Mouse (Mus musculus) myocyte (in vitro differentiated cells): ENCODE data around the gene Spindoc. TPM values are rescaled to one million over a fixed set of nuclear protein-coding genes. Genes with fewer than 3 reads are reported as not detected.
A peak's percentile ranks its signal among the peaks of the same experiment; 100 is the strongest.

Experiments used
- H3K27me3 ChIP-seq: one replicate; pipeline ENCODE4 v1.6.1; 2011; ENCODE audit not compliant: control insufficient read depth, insufficient read depth, insufficient read length
- H3K36me3 ChIP-seq: one replicate; pipeline ENCODE4 v1.6.1; 2011; ENCODE audit not compliant: control insufficient read depth, insufficient read depth
- H3K4me2 ChIP-seq: one replicate; pipeline ENCODE4 v1.6.1; 2011; ENCODE audit warnings: low read depth, control low read depth
- H3K4me3 ChIP-seq: one replicate; pipeline ENCODE4 v1.5.1; 2011; ENCODE audit warnings: mild to moderate bottlenecking, control low read depth, moderate library complexity
- H3K79me2 ChIP-seq: one replicate; pipeline ENCODE4 v1.6.1; 2011; ENCODE audit not compliant: control insufficient read depth, insufficient read depth
- H3ac ChIP-seq: one replicate; pipeline ENCODE4 v1.6.1; 2011; ENCODE audit not compliant: control insufficient read depth, insufficient read length
- CEBPB ChIP-seq: IDR thresholded peaks from 2 replicates; pipeline ENCODE4 v1.6.1; 2011; ENCODE audit warnings: mild to moderate bottlenecking, moderate library complexity; ENCODE audit not compliant: poor library complexity, insufficient read depth, severe bottlenecking
- E2F4 ChIP-seq: IDR thresholded peaks from one replicate; pipeline ENCODE4 v1.6.1; 2011; ENCODE audit warnings: mild to moderate bottlenecking, control low read depth, moderate library complexity; ENCODE audit not compliant: insufficient read depth
- MAX ChIP-seq: IDR thresholded peaks from one replicate; pipeline ENCODE4 v1.6.1; 2011; ENCODE audit warnings: low read depth, mild to moderate bottlenecking, control low read depth
- MYOD1 ChIP-seq, 3 experiments: IDR thresholded peaks; one replicate each; pipeline ENCODE4 v1.6.1; 2011; ENCODE audit warnings: control low read depth in 2 of 3, low read depth in 2 of 3, mild to moderate bottlenecking in 2 of 3, moderate library complexity in 1 of 3; ENCODE audit not compliant: insufficient read length in 2 of 3, control insufficient read depth in 1 of 3
- MYOG ChIP-seq, 3 experiments: IDR thresholded peaks; one replicate each; pipeline ENCODE4 v1.6.1; 2011; ENCODE audit warnings: control low read depth in 2 of 3, low read depth in 2 of 3, mild to moderate bottlenecking in 2 of 3; ENCODE audit not compliant: insufficient read length in 2 of 3, control insufficient read depth in 1 of 3, insufficient read depth in 1 of 3
- POLR2A ChIP-seq: IDR thresholded peaks from one replicate; pipeline ENCODE4 v1.6.1; 2011; ENCODE audit warnings: low read depth, mild to moderate bottlenecking, control low read depth, moderate library complexity; ENCODE audit not compliant: insufficient read length
- POLR2AphosphoS2 ChIP-seq: IDR thresholded peaks from one replicate; pipeline ENCODE4 v1.6.1; 2011; ENCODE audit warnings: low read depth, control low read depth; ENCODE audit not compliant: insufficient read length
- REST ChIP-seq: IDR thresholded peaks from one replicate; pipeline ENCODE4 v1.6.1; 2011; ENCODE audit warnings: mild to moderate bottlenecking, control low read depth, moderate library complexity; ENCODE audit not compliant: insufficient read depth, insufficient read length
- SRF ChIP-seq: IDR thresholded peaks from one replicate; pipeline ENCODE4 v1.6.1; 2011; ENCODE audit warnings: low read depth; ENCODE audit not compliant: control insufficient read depth, insufficient read length
- TCF12 ChIP-seq: IDR thresholded peaks from one replicate; pipeline ENCODE4 v1.6.1; 2011; ENCODE audit warnings: mild to moderate bottlenecking, control low read depth; ENCODE audit not compliant: poor library complexity, insufficient read depth, severe bottlenecking
- TCF3 ChIP-seq: IDR thresholded peaks from one replicate; pipeline ENCODE4 v1.6.1; 2011; ENCODE audit warnings: low read depth, control low read depth; ENCODE audit not compliant: insufficient read length
- USF1 ChIP-seq: IDR thresholded peaks from one replicate; pipeline ENCODE4 v1.6.1; 2011; ENCODE audit warnings: low read depth, mild to moderate bottlenecking, control low read depth, moderate library complexity
- polyA plus RNA-seq: library from polyadenylated mRNA; unstranded; fragments of >200 nt; fragmentation: generic; extraction: Trizol; gene quantifications from one replicate; pipeline ENCODE4 v1.2.1, GENCODE M21; 2012; ENCODE audit warnings: missing spikeins

The Spindoc gene
- polyA plus RNA-seq, 1 experiment = 20.4 TPM

- Histone ChIP-seq H3K36me3 (peaks cover 2% of the 10 kb centered on the region), H3K4me2 (no peak overlapping the region), H3K27me3 (no peaks in the 10 kb centered on the region), H3K4me3 (no peak overlapping the region), H3K79me2 (no peaks in the 10 kb centered on the region), H3ac (no peak overlapping the region)
- TF ChIP-seq CEBPB = no peak
- no peak for TF ChIP-seq REST
- no peak for TF ChIP-seq TCF12
- no peak for TF ChIP-seq MYOD1 (IDR thresholded peaks at IDR 0.05; ENCODE audit: control insufficient read depth in 1 of 3, insufficient read length in 2 of 3, low read depth in 2 of 3)
- TF ChIP-seq POLR2A = no peak
- TF ChIP-seq MYOG (IDR thresholded peaks at IDR 0.05; ENCODE audit: control insufficient read depth in 1 of 3, insufficient read depth in 1 of 3, insufficient read length in 2 of 3, low read depth in 2 of 3) = no peak
- no peak for TF ChIP-seq E2F4
- TF ChIP-seq SRF = no peak
These were observed 29.2 kb downstream of the Spindoc start for GRCm38 (mm10) chr19:7353636-7354035.

- Histone ChIP-seq H3ac (no peak overlapping the region), H3K79me2 (no peaks in the 10 kb centered on the region), H3K4me2 (no peak overlapping the region), H3K4me3 (no peak overlapping the region), H3K36me3 (no peaks in the 10 kb centered on the region), H3K27me3 (no peaks in the 10 kb centered on the region)
- TF ChIP-seq POLR2AphosphoS2 (no peak), SRF (no peak), MYOG (IDR thresholded peaks at IDR 0.05; ENCODE audit: control insufficient read depth in 1 of 3, insufficient read depth in 1 of 3, insufficient read length in 2 of 3, low read depth in 2 of 3) (no peak), TCF3 (no peak), E2F4 (no peak), MAX (no peak), USF1 (no peak), REST (no peak), MYOD1 (IDR thresholded peaks at IDR 0.05; ENCODE audit: control insufficient read depth in 1 of 3, insufficient read length in 2 of 3, low read depth in 2 of 3) (no peak), TCF12 (no peak), CEBPB (no peak), POLR2A (no peak)
These were observed 29.8 kb downstream of the Spindoc start for GRCm38 (mm10) chr19:7352809-7353495.

GRCm38 (mm10) chr19:7349993-7350392 lies 32.8 kb downstream of the Spindoc start:
- no peak overlapping the region for H3K4me2 ChIP-seq

GRCm38 (mm10) chr19:7345235-7345755 lies 37.5 kb downstream of the Spindoc start:
- Histone ChIP-seq H3K79me2 (peaks cover 8% of the 10 kb centered on the region), H3K27me3 (no peaks in the 10 kb centered on the region), H3ac (no peak overlapping the region), H3K4me3 (no peak overlapping the region), H3K36me3 (no peaks in the 10 kb centered on the region), H3K4me2 (no peak overlapping the region)
- TF ChIP-seq MAX = no peak
- no peak for TF ChIP-seq CEBPB

More at GRCm38 (mm10) chr19:7349993-7350392, 32.8 kb downstream of the Spindoc start:
- Histone ChIP-seq H3K4me3 (no peak overlapping the region), H3K36me3 (no peaks in the 10 kb centered on the region), H3K27me3 (no peaks in the 10 kb centered on the region), H3K79me2 (no peaks in the 10 kb centered on the region), H3ac (no peak overlapping the region)
- TF ChIP-seq E2F4 (no peak), USF1 (no peak), MYOG (IDR thresholded peaks at IDR 0.05; ENCODE audit: control insufficient read depth in 1 of 3, insufficient read depth in 1 of 3, insufficient read length in 2 of 3, low read depth in 2 of 3) (no peak), CEBPB (no peak), REST (no peak), TCF12 (no peak), POLR2AphosphoS2 (no peak), MAX (no peak), POLR2A (no peak), SRF (no peak), MYOD1 (IDR thresholded peaks at IDR 0.05; ENCODE audit: control insufficient read depth in 1 of 3, insufficient read length in 2 of 3, low read depth in 2 of 3) (no peak), TCF3 (no peak)

DNA sequence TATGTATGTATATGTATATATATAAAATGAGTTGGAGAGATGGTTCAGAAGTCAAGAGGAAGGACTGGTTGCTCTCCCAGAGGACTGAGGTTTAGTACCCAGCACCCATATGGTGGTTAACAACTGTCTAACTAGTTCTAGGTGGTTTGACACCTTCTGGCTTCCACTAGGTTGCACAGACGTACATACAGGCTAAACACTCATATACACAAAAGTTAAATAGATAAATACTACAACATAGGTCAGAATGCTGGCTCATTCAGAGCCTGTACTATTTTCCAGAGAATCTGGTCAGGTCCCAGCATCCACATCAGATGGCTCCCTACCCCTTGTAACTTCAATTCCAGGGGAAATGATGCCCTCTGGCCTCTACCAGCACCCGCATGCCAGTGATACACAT lies 40.1 kb downstream of the Spindoc start:
- TF ChIP-seq POLR2A = no peak
- no peak for TF ChIP-seq MAX
- no peak for TF ChIP-seq MYOG (IDR thresholded peaks at IDR 0.05; ENCODE audit: control insufficient read depth in 1 of 3, insufficient read depth in 1 of 3, insufficient read length in 2 of 3, low read depth in 2 of 3)
- TF ChIP-seq TCF12 = no peak
- TF ChIP-seq REST = no peak
- TF ChIP-seq CEBPB = no peak
- no peak overlapping the region for H3K4me2 ChIP-seq
- H3K79me2 ChIP-seq = peaks cover 34% of the 10 kb centered on the region
- H3K27me3 ChIP-seq = no peaks in the 10 kb centered on the region
- peak overlapping the region; percentile 81 for H3K4me3 ChIP-seq
- H3K36me3 ChIP-seq = no peaks in the 10 kb centered on the region
- H3ac ChIP-seq = no peak overlapping the region
